Mouse (Mus musculus) erythroid progenitor cell, adult 5-6 weeks (primary cell): ENCODE results near the gene Cnot6. TPM values are rescaled to one million over a fixed set of nuclear protein-coding genes. Genes with fewer than 3 reads are reported as not detected.

Experiments
- total RNA-seq, 2 experiments: library from RNA; stranded (forward) in 1 of 2; stranded (reverse) in 1 of 2; fragments of 150-400 nt in 1 of 2; fragments of 186-747, 209-891 nt in 1 of 2; gene quantifications; 2 replicates each; pipeline versions ENCODE4 v1.2.3 to v1.2.4; 2015 to 2017; ENCODE audit warnings: low replicate concordance in 2 of 2

The Cnot6 gene
- total RNA-seq, 2 experiments from 2014 or later, result 91.0 to 115 TPM

Other genes starting within 250 kb of the Cnot6 start
- not detected in 2 replicates for gene Olfr1386, start 247.7 kb downstream of the Cnot6 start, total RNA-seq (2015; ENCODE audit: low replicate concordance)
- gene Olfr1386, start 247.7 kb downstream of the Cnot6 start, total RNA-seq (2017; ENCODE audit: low replicate concordance), result not detected in 2 replicates
- not detected in 2 replicates for gene Olfr1385, start 223.7 kb downstream of the Cnot6 start, total RNA-seq (2015; ENCODE audit: low replicate concordance)
- not detected in 2 replicates for gene Olfr1385, start 223.7 kb downstream of the Cnot6 start, total RNA-seq (2017; ENCODE audit: low replicate concordance)
- gene Olfr1384, start 206.0 kb downstream of the Cnot6 start, total RNA-seq (2015; ENCODE audit: low replicate concordance), result not detected in 2 replicates
- not detected in 2 replicates for gene Olfr1384, start 206.0 kb downstream of the Cnot6 start, total RNA-seq (2017; ENCODE audit: low replicate concordance)
- not detected in 2 replicates for gene Olfr1383, start 193.1 kb downstream of the Cnot6 start, total RNA-seq (2015; ENCODE audit: low replicate concordance)
- not detected in 2 replicates for gene Olfr1383, start 193.1 kb downstream of the Cnot6 start, total RNA-seq (2017; ENCODE audit: low replicate concordance)
- not detected in 2 replicates for gene Olfr1382, start 184.5 kb downstream of the Cnot6 start, total RNA-seq (2015; ENCODE audit: low replicate concordance)
- not detected in 2 replicates for gene Olfr1382, start 184.5 kb downstream of the Cnot6 start, total RNA-seq (2017; ENCODE audit: low replicate concordance)
- gene Olfr1381, start 169.3 kb downstream of the Cnot6 start, total RNA-seq (2015; ENCODE audit: low replicate concordance), result not detected in 2 replicates
- not detected in 2 replicates for gene Olfr1381, start 169.3 kb downstream of the Cnot6 start, total RNA-seq (2017; ENCODE audit: low replicate concordance)
- gene Olfr1380, start 155.8 kb downstream of the Cnot6 start, total RNA-seq (2015; ENCODE audit: low replicate concordance), result not detected in 2 replicates
- gene Olfr1380, start 155.8 kb downstream of the Cnot6 start, total RNA-seq (2017; ENCODE audit: low replicate concordance), result not detected in 2 replicates
- 0.36 TPM in 1 of 2 replicates, not detected in the other for gene Flt4, start 103.5 kb downstream of the Cnot6 start, total RNA-seq (2015; ENCODE audit: low replicate concordance)
- not detected in 2 replicates for gene Flt4, start 103.5 kb downstream of the Cnot6 start, total RNA-seq (2017; ENCODE audit: low replicate concordance)
- gene Scgb3a1, start 49.1 kb downstream of the Cnot6 start, total RNA-seq (2015; ENCODE audit: low replicate concordance), result not detected in 2 replicates
- not detected in 2 replicates for gene Scgb3a1, start 49.1 kb downstream of the Cnot6 start, total RNA-seq (2017; ENCODE audit: low replicate concordance)
- gene Gfpt2, start 81.5 kb upstream of the Cnot6 start, total RNA-seq (2015; ENCODE audit: low replicate concordance), result 0.72 TPM in 1 of 2 replicates, not detected in the other
- gene Gfpt2, start 81.5 kb upstream of the Cnot6 start, total RNA-seq (2017; ENCODE audit: low replicate concordance), result not detected in 2 replicates
- gene Mapk9, start 134.0 kb upstream of the Cnot6 start, total RNA-seq (2015; ENCODE audit: low replicate concordance), result 18.9 and 21.6 TPM in 2 replicates
- 19.4 and 27.6 TPM in 2 replicates for gene Mapk9, start 134.0 kb upstream of the Cnot6 start, total RNA-seq (2017; ENCODE audit: low replicate concordance)
- not detected in 2 replicates for gene Rasgef1c, start 189.1 kb upstream of the Cnot6 start, total RNA-seq (2015; ENCODE audit: low replicate concordance)
- 0.64 TPM in 1 of 2 replicates, not detected in the other for gene Rasgef1c, start 189.1 kb upstream of the Cnot6 start, total RNA-seq (2017; ENCODE audit: low replicate concordance)